Mouse (Mus musculus) layer of hippocampus, adult 6 months (tissue): ENCODE measurements around the gene Ccdc69. TPM values are rescaled to one million over a fixed set of nuclear protein-coding genes. Genes with fewer than 3 reads are reported as not detected.

Experiments used
- long read RNA-seq, 2 experiments: library from polyadenylated mRNA; unstranded; transcript quantifications; one replicate each; pipeline ENCODE4 v2.0.0; 2019 to 2020
- polyA plus RNA-seq: library from polyadenylated mRNA; unstranded; fragments of <200 nt; fragmentation: Nextera tagmentation; gene quantifications from 2 replicates; pipeline ENCODE4 v1.2.3, GENCODE M21; 2021

Gene Ccdc69
- polyA plus RNA-seq = 0.52 and 0.99 TPM in 2 replicates
- long read RNA-seq, experiment 1, partial matches to known transcripts = 0 of 1 reads
- long read RNA-seq, experiment 1, other reads (novel, unspliced or antisense) = 0 of 1 reads
- long read RNA-seq, experiment 2, partial matches to known transcripts = 1 of 5 reads
- long read RNA-seq, experiment 2, other reads (novel, unspliced or antisense) = 0 of 5 reads

DNA sequence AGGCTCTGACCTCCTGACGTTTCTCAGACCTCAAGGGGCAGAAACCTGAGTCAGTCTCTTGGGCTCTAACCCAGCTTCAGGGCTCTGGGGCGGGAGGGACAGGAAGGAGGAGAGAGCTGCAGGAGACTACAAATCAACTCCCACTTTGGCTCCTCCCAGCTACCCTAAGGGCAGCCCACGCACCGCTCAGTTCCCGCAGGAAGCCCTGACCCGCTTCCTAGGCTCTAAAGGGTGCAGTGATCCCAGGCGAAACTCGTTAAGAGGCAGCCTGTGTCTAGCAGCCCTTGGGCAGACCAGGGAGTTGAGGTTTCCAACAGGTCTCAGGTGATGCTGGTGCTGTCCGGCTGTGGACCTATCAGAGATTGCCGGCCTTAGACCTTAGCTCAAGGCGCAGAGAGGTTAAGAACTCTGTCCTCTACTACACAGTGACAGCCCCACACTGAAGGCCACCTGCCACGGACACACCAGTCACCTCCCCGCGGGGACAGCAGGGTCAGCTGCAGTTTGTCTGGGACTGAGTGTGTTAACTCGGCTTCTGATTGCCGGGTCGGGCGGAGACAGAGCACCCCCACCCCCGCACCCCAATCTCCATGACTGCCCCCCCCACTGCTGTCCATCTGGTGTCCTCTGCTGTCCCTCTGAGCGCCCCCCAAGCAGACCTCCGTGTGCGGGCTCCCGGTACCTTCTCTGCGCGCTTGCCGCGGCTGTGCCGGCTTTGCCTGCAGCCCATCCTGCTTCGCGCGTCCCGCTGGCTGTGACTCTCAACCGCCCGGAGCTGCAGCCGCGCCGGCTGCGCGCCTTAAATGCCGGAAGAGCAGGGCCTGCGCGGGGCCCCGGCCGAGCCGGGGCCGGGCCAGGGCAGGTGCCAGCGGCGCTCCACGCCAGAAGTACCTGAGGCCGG is at the start of gene Ccdc69:
TSS of gene Ccdc69 (minus strand) at position 801 of the 901 bp plus-strand sequence.

DNA sequence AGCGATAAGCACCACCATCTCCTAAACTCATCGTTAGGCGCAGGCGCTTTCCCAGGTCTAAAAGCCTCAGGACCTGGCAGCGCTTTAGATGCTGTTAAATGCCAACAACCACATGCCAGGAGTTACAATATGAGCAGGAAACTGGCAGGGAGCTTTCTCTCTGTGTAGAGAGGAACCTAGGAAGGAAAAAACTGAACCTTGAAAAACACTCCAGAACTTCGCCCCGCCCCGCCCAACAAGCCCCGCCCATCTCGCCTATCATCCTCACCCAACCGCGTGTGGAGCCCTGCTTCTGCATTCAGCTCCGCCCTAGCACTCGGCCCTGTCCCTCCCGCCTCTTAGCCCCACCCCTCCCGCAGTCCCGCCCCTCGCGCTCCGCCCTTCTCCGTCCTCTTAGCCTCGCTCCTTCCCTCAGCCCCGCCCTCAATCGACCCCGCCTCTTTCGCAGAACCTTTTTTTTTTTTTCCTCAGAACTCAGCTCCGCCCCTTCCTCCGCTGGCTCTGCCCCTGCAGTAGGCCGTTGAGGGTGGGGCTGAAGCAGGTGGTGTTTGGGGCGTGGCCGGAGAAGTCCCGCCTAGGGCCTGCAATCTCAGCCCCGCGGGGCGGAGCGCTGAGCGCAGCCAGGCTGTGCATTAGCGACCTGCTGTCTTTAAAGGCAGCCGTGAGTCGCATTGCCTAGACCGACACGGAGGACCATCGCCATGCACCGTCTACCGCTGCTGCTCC is 19.7 kb upstream of the Ccdc69 start, which contains the start of gene Gm2a:
TSS of gene Gm2a (plus strand) at position 653 of the 726 bp plus-strand sequence.

DNA sequence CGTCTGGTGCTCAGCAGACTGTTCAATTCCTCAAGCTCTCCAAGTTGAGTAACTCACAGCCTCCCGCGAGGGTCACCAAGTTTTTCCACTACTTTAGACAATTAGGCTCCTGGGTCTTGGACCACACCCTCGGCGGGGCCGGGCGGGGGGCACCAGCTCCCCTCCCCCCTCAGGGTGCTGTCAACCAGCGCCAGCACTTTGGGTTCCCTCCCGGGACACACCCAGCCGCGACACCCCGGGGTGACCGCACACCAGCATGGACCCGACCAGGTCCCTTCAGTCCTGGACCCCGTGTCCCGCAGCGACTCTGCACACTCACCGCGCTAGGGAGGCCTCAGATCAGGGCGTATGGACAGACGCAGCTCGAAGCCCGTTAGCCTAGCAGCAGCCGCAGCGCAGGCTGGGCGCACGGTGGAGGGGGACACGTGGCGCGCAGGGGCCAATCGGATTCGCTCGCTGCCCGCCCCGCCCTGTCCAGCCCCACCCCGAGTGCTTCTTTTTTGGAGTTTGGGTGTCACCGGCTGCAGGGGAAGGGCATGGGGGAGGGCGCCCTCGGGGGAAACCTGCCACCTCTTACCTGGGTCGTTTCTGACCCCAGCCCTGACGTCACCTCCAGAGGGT is 44.8 kb downstream of the Ccdc69 start, which contains the start of gene Anxa6:
TSS of gene Anxa6 (minus strand) at position 406 of the 621 bp plus-strand sequence.

Other genes with a start within 250 kb of the Ccdc69 start
- gene Lyrm7, start 217.2 kb downstream of the Ccdc69 start, polyA plus RNA-seq = 9.3 and 9.5 TPM in 2 replicates
- 1,085 and 1,110 TPM in 2 replicates for gene Hint1, start 211.7 kb downstream of the Ccdc69 start, polyA plus RNA-seq
- gene Gpx3, start 175.7 kb downstream of the Ccdc69 start, polyA plus RNA-seq = 12.6 and 23.7 TPM in 2 replicates
- gene Tnip1, start 115.2 kb downstream of the Ccdc69 start, polyA plus RNA-seq = 11.5 and 16.2 TPM in 2 replicates
- gene Anxa6, start 44.7 kb downstream of the Ccdc69 start, polyA plus RNA-seq = 80.4 and 86.3 TPM in 2 replicates
- gene Gm2a, start 20.0 kb upstream of the Ccdc69 start, polyA plus RNA-seq = 85.0 and 106 TPM in 2 replicates
- gene Slc36a3, start 73.6 kb upstream of the Ccdc69 start, polyA plus RNA-seq = not detected in 2 replicates
- gene Slc36a2, start 106.9 kb upstream of the Ccdc69 start, polyA plus RNA-seq = 0.20 and 0.21 TPM in 2 replicates
- 4.3 and 5.8 TPM in 2 replicates for gene Slc36a1, start 126.2 kb upstream of the Ccdc69 start, polyA plus RNA-seq